Mouse (Mus musculus): ENCODE measurements around the gene Ankrd33b.

- TF ChIP-seq FLI1 (IDR thresholded peaks at IDR 0.05; ENCODE audit: low read length) (no peak), GATA1 (IDR thresholded peaks at IDR 0.05; ENCODE audit: borderline replicate concordance, low read length) (no peak)
Measured at GRCm38 (mm10) chr15:31323684-31324083, 43.8 kb downstream of the Ankrd33b start.
